Mouse (Mus musculus) left cerebral cortex, postnatal 36 days (tissue): ENCODE data around the gene Scn8a. TPM values are rescaled to one million over a fixed set of nuclear protein-coding genes. Genes with fewer than 3 reads are reported as not detected.

Experiments
- DNase-seq, 2 experiments: peaks; one replicate each; pipeline ENCODE4 v3.0.0; 2021 to 2022; ENCODE audit warnings: low spot score in 2 of 2, mixed read lengths in 1 of 2
- intact Hi-C: fragments of 180-260 bp; cut with DNase I; formaldehyde crosslinking; loops from one replicate; pipeline ENCODE4 v1.15.1; 2025
- total RNA-seq, 2 experiments: library from RNA; stranded (reverse); gene quantifications; 2 replicates each; pipeline ENCODE4 v1.2.3; 2021

Scn8a gene
- total RNA-seq, 2 experiments from 2014 or later = 222 to 250 TPM

- intact Hi-C loops = no loop called here
- no peak for DNase-seq
Measured at GRCm38 (mm10) chr15:101002466-101002865, 132.8 kb downstream of the Scn8a start.

- DNase-seq = no peak
- intact Hi-C loops = no loop called here
Measured at GRCm38 (mm10) chr15:101004538-101004937, 134.9 kb downstream of the Scn8a start.

- intact Hi-C loops = loop anchor here (5.0 kb wide), 1 partner anchor 173 kb away; no protein-coding TSS in a partner anchor
- DNase-seq = peak; percentile 74 to 83
Measured at GRCm38 (mm10) chr15:101005717-101006116, 136.1 kb downstream of the Scn8a start.

GRCm38 (mm10) chr15:101006251-101007040, 136.8 kb downstream of the Scn8a start:
- intact Hi-C loops = loop anchor here (5.0 kb wide), 1 partner anchor 174 kb away; no protein-coding TSS in a partner anchor
- peak in 1 of 2 experiments; percentile 30 for DNase-seq

GRCm38 (mm10) chr15:101007236-101007635, 137.6 kb downstream of the Scn8a start:
- DNase-seq = peak; percentile 59 to 67
- intact Hi-C loops = loop anchor here (5.0 kb wide), 1 partner anchor 175 kb away; no protein-coding TSS in a partner anchor

- intact Hi-C loops = loop anchor here (5.0 kb wide), 1 partner anchor 176 kb away; no protein-coding TSS in a partner anchor
- DNase-seq = peak in 1 of 2 experiments; percentile 43
Measured at GRCm38 (mm10) chr15:101008386-101009010, 138.8 kb downstream of the Scn8a start.

- intact Hi-C loops = no loop called here
- no peak for DNase-seq
Measured at GRCm38 (mm10) chr15:101011352-101011751, 141.7 kb downstream of the Scn8a start.

GRCm38 (mm10) chr15:101028960-101029359, 159.3 kb downstream of the Scn8a start:
- no peak for DNase-seq
- intact Hi-C loops = no loop called here

GRCm38 (mm10) chr15:101039651-101040050, 170.0 kb downstream of the Scn8a start:
- intact Hi-C loops = loop anchor here (5.0 kb wide), 1 partner anchor 282 kb away; no protein-coding TSS in a partner anchor
- peak in 1 of 2 experiments; percentile 34 for DNase-seq

GRCm38 (mm10) chr15:101041966-101042365, 172.3 kb downstream of the Scn8a start:
- DNase-seq = no peak
- intact Hi-C loops = loop anchor here (2.0 to 5.0 kb wide), 2 partner anchors 57 to 285 kb away; no protein-coding TSS in a partner anchor

GRCm38 (mm10) chr15:101042613-101043012, 173.0 kb downstream of the Scn8a start:
- intact Hi-C loops = loop anchor here (2.0 to 5.0 kb wide), 2 partner anchors 58 to 285 kb away; no protein-coding TSS in a partner anchor

GRCm38 (mm10) chr15:101044531-101044930, 174.9 kb downstream of the Scn8a start:
- intact Hi-C loops = loop anchor here (5.0 kb wide), 1 partner anchor 287 kb away; no protein-coding TSS in a partner anchor
- no peak for DNase-seq

More at GRCm38 (mm10) chr15:101042613-101043012, 173.0 kb downstream of the Scn8a start:
- DNase-seq = peak; percentile 62 to 65

GRCm38 (mm10) chr15:101046039-101046526, 176.4 kb downstream of the Scn8a start:
- intact Hi-C loops = no loop called here
- DNase-seq = peak in 1 of 2 experiments; percentile 27

- intact Hi-C loops = no loop called here
- DNase-seq = peak; percentile 50 to 68
Measured at GRCm38 (mm10) chr15:101046527-101047193, 177.0 kb downstream of the Scn8a start.

GRCm38 (mm10) chr15:101047194-101047555, 177.5 kb downstream of the Scn8a start, which contains the start of gene Gm47841:
Gene Gm47841, minus strand, starts transcription at chr15:101047397.
- intact Hi-C loops = no loop called here
- DNase-seq = no peak

- intact Hi-C loops = no loop called here
- no peak for DNase-seq
Measured at GRCm38 (mm10) chr15:101048338-101048896, 178.8 kb downstream of the Scn8a start.

- DNase-seq = no peak
Measured at GRCm38 (mm10) chr15:101051869-101052268, 182.2 kb downstream of the Scn8a start.

GRCm38 (mm10) chr15:101052560-101053501, 183.2 kb downstream of the Scn8a start:
- no peak for DNase-seq
- intact Hi-C loops = no loop called here

More at GRCm38 (mm10) chr15:101051869-101052268, 182.2 kb downstream of the Scn8a start:
- intact Hi-C loops = no loop called here
